Mouse (Mus musculus): ENCODE data around the gene Edn3. TPM values are rescaled to one million over a fixed set of nuclear protein-coding genes. Genes with fewer than 3 reads are reported as not detected.

The Edn3 gene
- polyA plus RNA-seq (2015; fragmentation: Nextera tagmentation; extraction: Ambion mirVana): 28.6 and 41.5 TPM in 2 replicates

DNA sequence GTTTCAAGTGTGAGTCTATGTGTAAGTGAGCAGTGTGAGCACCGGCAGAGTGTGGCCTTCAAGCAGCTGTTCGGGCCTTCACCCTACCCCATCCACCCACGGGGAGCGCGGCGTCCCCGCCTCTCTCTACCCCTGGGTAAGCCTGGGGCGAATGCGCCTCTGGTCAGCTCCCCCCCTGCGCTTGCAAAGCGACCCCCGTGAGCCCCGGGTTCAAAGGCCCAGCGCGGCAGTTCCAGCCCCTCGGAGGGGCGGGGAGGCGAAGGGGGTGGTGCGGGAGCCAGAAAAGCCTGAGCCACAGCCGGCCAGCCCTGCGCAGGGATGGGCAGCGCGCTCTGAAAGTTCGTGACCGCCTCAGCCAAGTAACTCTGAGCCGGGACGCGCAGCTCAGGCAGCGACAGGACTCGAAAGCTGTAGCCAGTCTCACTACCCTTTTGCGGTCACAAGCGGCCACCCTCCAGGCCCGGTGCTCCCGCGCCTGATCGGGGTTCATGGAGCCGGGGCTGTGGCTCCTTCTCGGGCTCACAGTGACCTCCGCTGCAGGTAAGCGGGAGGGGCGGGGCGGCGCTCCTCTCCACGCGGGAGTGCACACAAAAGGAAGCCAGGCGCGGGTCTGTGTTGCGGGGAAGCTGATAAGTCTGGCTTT, at the start of gene Edn3:
Gene Edn3 (plus strand): TSS at position 141 of the 643 bp plus-strand sequence.

Other genes starting within 250 kb of the Edn3 start
- gene Zfp831, start 117.1 kb upstream of the Edn3 start, polyA plus RNA-seq (2015; fragmentation: Nextera tagmentation; extraction: Ambion mirVana): 0.29 and 0.38 TPM in 2 replicates
- gene Gm14444, start 249.6 kb downstream of the Edn3 start, polyA plus RNA-seq (2015; fragmentation: Nextera tagmentation; extraction: Ambion mirVana): not detected in 2 replicates

Measured in spleen, postnatal 0 days (tissue).